Mouse (Mus musculus): ENCODE measurements at regions not wholly inside any gene's neighbourhood (a gene's known extent, or its start where the extent isn't known, plus 50 kb on each side); places are given as distances from the start of the nearest gene placed in this dataset.

DNA sequence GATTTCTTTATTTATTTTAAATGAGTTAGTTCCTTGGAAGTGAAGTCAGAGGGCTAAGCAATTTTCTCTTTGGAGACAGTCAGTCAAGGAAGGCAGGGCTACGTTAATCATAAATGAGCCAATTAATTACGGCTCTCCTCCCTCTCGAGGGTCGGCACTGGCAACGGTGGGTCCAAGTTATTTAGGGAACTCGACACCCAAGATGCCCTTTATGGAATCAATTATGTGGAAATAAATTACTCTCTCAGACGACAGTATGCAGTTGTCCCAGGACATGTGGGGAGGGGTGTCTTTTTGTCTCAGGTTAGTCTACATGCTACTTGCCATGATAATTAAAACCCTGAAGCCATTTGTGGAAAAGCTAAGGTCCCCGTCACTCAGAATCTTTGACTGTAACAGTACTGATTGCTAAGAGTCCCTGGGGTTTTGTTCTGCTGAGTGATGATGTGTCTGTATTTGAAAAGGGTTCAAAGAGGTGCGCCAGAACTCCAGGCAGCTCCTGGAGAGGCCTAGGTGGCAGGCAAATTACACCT is 211.3 kb downstream of the Stk31 start:
- no peaks in the 10 kb centered on the region for H3K9me3 ChIP-seq (replicated peaks; ENCODE audit: control insufficient read depth, low read length)
- no peaks in the 10 kb centered on the region for H3K4me1 ChIP-seq (ENCODE audit: control insufficient read depth, insufficient read depth, low read length)
- WGBS: 61% methylated on average over 9 of the region's 9 CpGs
- H3K36me3 ChIP-seq (ENCODE audit: control insufficient read depth, insufficient read depth): no peaks in the 10 kb centered on the region
- no peak overlapping the region for H3K4me2 ChIP-seq (ENCODE audit: low read depth, low read length)
- H3K27ac ChIP-seq (ENCODE audit: low read length): no peak overlapping the region
- no peak for ATAC-seq (replicated peaks; ENCODE audit: extremely low read depth, insufficient read depth, low FRiP score)
- no peak overlapping the region for H3K9ac ChIP-seq (ENCODE audit: low read length)
- H3K4me3 ChIP-seq (ENCODE audit: low read length): no peak overlapping the region
- no peaks in the 10 kb centered on the region for H3K27me3 ChIP-seq (ENCODE audit: control insufficient read depth, insufficient read depth, low read length)

DNA sequence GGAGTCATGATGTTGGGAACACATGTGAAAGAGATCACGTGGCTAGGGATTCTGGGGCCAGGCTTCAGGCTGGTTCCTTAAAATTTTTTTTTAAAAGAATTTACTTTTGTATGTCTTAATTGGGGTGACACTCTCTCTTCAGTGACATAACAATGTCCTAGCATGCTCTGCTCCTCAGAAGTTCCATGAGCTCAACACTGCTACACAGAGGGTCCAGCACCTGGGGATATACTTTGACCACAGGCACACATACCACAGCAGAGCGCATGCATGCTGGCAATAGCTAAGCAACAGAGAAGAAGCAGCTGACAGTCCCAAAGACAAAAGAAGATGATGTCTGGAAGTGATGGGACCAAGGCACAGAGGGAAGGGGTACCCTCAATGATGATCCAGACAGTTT is 198.4 kb upstream of the Npy start:
- H3K27ac ChIP-seq (ENCODE audit: low read length): no peak overlapping the region
- H3K4me1 ChIP-seq (ENCODE audit: control insufficient read depth, insufficient read depth, low read length): no peaks in the 10 kb centered on the region
- H3K4me3 ChIP-seq (ENCODE audit: low read length): no peak overlapping the region
- no peaks in the 10 kb centered on the region for H3K27me3 ChIP-seq (ENCODE audit: control insufficient read depth, insufficient read depth, low read length)
- no peak overlapping the region for H3K9ac ChIP-seq (ENCODE audit: low read length)
- no peaks in the 10 kb centered on the region for H3K9me3 ChIP-seq (replicated peaks; ENCODE audit: control insufficient read depth, low read length)
- no peaks in the 10 kb centered on the region for H3K36me3 ChIP-seq (ENCODE audit: control insufficient read depth, insufficient read depth)
- no peak overlapping the region for H3K4me2 ChIP-seq (ENCODE audit: low read depth, low read length)
- ATAC-seq (replicated peaks; ENCODE audit: extremely low read depth, insufficient read depth, low FRiP score): no peak
- 78% methylated on average over 2 of the region's 2 CpGs for WGBS

DNA sequence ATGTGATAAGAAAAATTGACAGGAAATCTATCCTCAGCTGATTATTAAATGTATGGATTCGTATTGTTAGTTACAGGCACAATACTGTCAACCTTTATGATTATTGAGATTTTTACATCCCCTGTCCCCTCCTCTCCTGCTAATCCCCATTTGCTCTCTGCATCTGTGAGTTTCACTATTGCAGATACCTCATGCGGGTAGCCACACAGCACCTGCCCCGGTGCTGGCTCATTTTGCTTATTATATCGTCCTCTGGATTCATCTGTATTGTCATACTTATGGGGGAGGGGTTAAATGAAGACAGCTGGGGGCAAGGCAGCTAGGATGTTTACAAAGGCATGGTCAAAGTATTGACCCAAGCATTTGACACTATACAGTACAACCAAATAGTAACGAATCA is 197.9 kb upstream of the Npy start:
- 73% methylated on average over 5 of the region's 5 CpGs for WGBS

DNA sequence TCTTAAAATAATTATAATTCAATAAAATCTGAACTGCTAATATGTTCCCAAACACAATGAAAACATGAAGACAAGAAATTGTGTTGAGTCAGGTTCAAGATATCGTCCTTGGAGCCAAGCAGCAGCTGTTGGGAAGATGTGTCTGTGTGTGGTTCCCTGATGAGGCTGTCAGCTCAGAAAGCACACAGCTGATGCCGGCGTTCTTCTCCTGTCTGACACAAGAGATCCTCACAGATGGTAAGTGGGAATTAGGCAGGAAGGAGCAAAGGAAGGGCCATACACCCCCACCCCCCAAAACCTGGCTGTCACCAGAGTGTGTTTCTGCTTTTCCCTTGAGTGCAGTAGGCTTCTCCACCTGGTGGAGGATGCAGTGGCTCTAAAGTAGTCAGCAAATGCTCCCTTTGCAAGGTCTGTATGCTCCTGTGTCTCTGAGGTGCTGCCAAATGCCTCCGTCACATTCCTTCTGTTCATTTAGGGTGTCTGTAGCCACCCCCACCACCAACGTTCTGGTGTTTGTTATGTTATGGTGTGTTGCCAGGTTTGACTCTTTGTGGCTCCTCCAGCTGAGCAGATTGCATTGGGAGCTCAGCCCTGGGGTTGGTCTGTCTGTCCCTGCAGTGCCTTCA is 188.9 kb upstream of the Npy start:
- ATAC-seq (replicated peaks; ENCODE audit: extremely low read depth, insufficient read depth, low FRiP score): no peak
- Histone ChIP-seq H3K4me1 (ENCODE audit: control insufficient read depth, insufficient read depth, low read length) (no peaks in the 10 kb centered on the region), H3K27me3 (ENCODE audit: control insufficient read depth, insufficient read depth, low read length) (no peaks in the 10 kb centered on the region), H3K9me3 (replicated peaks; ENCODE audit: control insufficient read depth, low read length) (peaks cover 4% of the 10 kb centered on the region; the same call in 1 of the 2 replicates), H3K27ac (ENCODE audit: low read length) (no peak overlapping the region), H3K36me3 (ENCODE audit: control insufficient read depth, insufficient read depth) (no peaks in the 10 kb centered on the region), H3K4me3 (ENCODE audit: low read length) (no peak overlapping the region), H3K4me2 (ENCODE audit: low read depth, low read length) (no peak overlapping the region), H3K9ac (ENCODE audit: low read length) (no peak overlapping the region)
- 32% methylated on average over 5 of the region's 5 CpGs for WGBS

More for the DNA sequence above, 197.9 kb upstream of the Npy start:
- Histone ChIP-seq H3K9me3 (replicated peaks; ENCODE audit: control insufficient read depth, low read length) (no peaks in the 10 kb centered on the region), H3K4me2 (ENCODE audit: low read depth, low read length) (no peak overlapping the region), H3K4me1 (ENCODE audit: control insufficient read depth, insufficient read depth, low read length) (no peaks in the 10 kb centered on the region), H3K27me3 (ENCODE audit: control insufficient read depth, insufficient read depth, low read length) (no peaks in the 10 kb centered on the region), H3K36me3 (ENCODE audit: control insufficient read depth, insufficient read depth) (no peaks in the 10 kb centered on the region), H3K9ac (ENCODE audit: low read length) (no peak overlapping the region), H3K4me3 (ENCODE audit: low read length) (no peak overlapping the region), H3K27ac (ENCODE audit: low read length) (no peak overlapping the region)
- no peak for ATAC-seq (replicated peaks; ENCODE audit: extremely low read depth, insufficient read depth, low FRiP score)

DNA sequence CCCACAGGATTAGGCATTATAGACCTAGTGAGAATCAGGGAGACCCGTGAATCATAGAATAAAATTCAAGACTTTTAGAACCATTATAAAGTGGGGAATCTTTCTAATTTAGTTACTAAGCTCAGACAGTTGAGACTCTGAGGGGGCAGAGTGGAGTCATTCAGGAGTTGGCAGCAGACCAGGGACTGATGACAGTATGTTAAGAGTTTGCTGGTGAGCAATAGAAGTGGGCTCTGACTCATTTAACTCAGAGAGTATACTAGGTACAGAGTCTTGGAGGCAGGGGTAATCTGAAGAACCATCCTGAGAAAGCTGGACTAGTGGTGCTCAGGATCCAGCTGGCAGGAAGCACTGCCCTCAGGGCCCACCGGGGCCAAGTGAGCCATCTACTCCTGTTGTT is 184.9 kb upstream of the Npy start:
- no peak for ATAC-seq (replicated peaks; ENCODE audit: extremely low read depth, insufficient read depth, low FRiP score)
- Histone ChIP-seq H3K4me2 (ENCODE audit: low read depth, low read length) (no peak overlapping the region), H3K4me3 (ENCODE audit: low read length) (no peak overlapping the region), H3K27ac (ENCODE audit: low read length) (no peak overlapping the region), H3K27me3 (ENCODE audit: control insufficient read depth, insufficient read depth, low read length) (no peaks in the 10 kb centered on the region), H3K9ac (ENCODE audit: low read length) (no peak overlapping the region), H3K9me3 (replicated peaks; ENCODE audit: control insufficient read depth, low read length) (no peaks in the 10 kb centered on the region), H3K4me1 (ENCODE audit: control insufficient read depth, insufficient read depth, low read length) (no peaks in the 10 kb centered on the region), H3K36me3 (ENCODE audit: control insufficient read depth, insufficient read depth) (no peaks in the 10 kb centered on the region)
- WGBS: 84% methylated on average over 2 of the region's 2 CpGs

DNA sequence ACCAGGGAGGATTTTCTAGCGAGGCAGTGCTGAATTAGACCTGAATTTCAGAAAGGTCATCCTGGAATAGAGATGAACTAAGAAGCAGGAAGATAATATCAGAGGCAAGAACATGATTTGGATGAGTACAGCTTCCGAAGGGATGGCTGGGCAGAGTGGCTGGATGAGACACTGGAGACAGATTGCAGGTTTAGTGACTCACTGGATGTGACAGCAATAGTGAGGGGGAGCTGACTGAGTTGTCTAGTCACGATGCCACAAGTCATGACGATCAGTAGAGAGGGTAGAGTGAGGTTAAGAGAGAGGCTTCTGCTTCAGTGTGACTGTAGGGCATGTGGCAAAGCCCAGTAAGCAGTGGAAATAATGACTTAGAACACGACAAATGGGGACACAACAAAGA is 181.3 kb upstream of the Npy start:
- Histone ChIP-seq H3K4me1 (ENCODE audit: control insufficient read depth, insufficient read depth, low read length) (no peaks in the 10 kb centered on the region), H3K27ac (ENCODE audit: low read length) (no peak overlapping the region), H3K9me3 (replicated peaks; ENCODE audit: control insufficient read depth, low read length) (no peaks in the 10 kb centered on the region), H3K4me3 (ENCODE audit: low read length) (no peak overlapping the region), H3K9ac (ENCODE audit: low read length) (no peak overlapping the region), H3K4me2 (ENCODE audit: low read depth, low read length) (no peak overlapping the region), H3K27me3 (ENCODE audit: control insufficient read depth, insufficient read depth, low read length) (no peaks in the 10 kb centered on the region), H3K36me3 (ENCODE audit: control insufficient read depth, insufficient read depth) (no peaks in the 10 kb centered on the region)
- no peak for ATAC-seq (replicated peaks; ENCODE audit: extremely low read depth, insufficient read depth, low FRiP score)
- WGBS: 69% methylated on average over 5 of the region's 5 CpGs

DNA sequence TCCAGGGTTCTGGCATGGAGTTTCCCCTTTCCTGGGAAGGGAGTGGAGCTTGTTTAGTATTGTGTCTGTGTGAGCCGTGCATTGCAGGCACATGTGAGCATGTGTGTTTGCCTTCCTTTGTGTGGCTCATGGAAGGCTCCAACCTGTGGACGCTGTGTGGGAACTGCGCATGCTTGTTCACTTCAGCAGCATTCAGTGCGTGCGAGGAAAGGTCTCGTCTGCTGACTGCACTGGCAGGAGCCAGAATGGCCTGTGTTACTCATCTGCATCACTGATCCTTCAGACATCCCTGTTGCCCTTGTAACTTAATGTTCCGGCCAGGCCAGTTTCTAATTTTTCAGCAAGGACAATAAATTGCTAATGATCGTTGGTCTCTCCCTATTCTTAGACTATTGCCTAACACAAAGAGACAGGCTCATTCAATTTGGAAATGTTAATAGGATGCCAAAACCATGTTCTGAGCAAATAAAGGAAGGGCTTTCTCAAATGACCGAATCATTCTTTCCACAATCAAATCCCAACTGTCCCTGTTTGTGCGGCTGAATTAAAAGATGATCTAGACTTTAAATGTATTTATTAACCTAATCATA is 167.9 kb upstream of the Npy start:
- Histone ChIP-seq H3K9ac (ENCODE audit: low read length) (no peak overlapping the region), H3K4me1 (ENCODE audit: control insufficient read depth, insufficient read depth, low read length) (no peaks in the 10 kb centered on the region), H3K27me3 (ENCODE audit: control insufficient read depth, insufficient read depth, low read length) (no peaks in the 10 kb centered on the region), H3K4me3 (ENCODE audit: low read length) (no peak overlapping the region), H3K27ac (ENCODE audit: low read length) (no peak overlapping the region), H3K9me3 (replicated peaks; ENCODE audit: control insufficient read depth, low read length) (no peaks in the 10 kb centered on the region), H3K4me2 (ENCODE audit: low read depth, low read length) (no peak overlapping the region), H3K36me3 (ENCODE audit: control insufficient read depth, insufficient read depth) (no peaks in the 10 kb centered on the region)
- WGBS: 84% methylated on average over 10 of the region's 10 CpGs
- ATAC-seq (replicated peaks; ENCODE audit: extremely low read depth, insufficient read depth, low FRiP score): no peak

DNA sequence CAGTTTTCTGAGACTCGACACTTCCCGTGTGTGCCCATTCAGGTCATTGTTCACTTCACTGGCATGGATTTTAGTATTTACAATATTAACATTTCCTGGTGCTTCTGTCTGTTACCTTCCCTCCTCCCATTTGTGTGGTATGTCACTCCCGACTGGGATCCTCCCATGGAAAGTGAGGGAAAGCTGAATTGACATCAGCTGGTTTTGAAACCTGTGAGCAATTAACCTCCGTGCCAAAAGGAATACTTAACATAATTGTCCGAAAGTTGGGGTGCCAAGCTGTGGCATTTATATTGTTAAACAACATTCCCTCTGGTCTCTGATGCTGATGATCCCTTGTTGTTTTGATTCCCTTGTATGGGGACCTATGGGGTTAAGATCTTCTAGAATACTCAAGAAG is 167.3 kb upstream of the Npy start:
- no peak overlapping the region for H3K4me3 ChIP-seq (ENCODE audit: low read length)

DNA sequence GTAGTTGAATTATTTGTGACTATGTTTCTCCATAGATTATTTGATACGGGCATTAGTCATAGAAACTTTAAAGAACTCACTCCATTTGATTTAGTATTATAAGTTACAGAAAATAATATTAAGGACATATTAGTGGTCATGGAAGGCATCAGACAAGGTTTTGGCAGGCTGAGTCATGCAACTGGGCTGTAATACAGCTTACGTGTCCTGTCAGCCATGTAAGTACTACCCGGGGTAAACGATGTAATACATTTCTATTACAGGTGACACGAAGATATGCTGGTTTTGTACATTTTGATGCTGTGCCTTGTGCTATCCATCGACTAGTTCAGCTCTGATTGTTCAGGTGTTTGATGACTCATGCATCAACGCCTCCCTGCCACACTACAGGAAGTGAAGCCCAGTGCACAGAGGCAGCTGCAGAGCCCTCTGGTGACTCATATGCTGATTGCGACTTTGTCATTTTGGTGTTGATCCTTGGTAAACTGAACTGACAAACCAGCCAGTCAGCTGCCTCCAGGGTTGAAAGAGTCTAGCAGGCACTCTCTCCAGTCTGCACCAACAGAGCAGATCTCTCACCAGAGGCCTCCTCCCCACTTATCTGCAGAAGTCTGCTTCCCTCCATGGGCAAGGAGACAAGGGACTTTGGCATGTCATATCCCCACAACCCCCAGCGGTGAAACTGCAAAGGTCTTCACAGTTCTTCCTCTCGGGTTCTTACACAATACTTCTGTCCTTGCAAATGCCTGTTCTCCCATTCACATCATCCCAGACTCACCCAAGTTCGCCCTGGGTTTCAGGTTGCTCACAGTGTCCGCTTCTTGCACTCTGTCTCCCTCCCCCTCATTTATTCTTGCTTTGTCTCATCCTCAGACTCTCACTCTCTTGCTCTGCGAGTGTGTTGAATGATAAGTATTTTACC is 165.9 kb upstream of the Npy start:
- no peak for ATAC-seq (replicated peaks; ENCODE audit: extremely low read depth, insufficient read depth, low FRiP score)
- Histone ChIP-seq H3K9me3 (replicated peaks; ENCODE audit: control insufficient read depth, low read length) (no peaks in the 10 kb centered on the region), H3K36me3 (ENCODE audit: control insufficient read depth, insufficient read depth) (no peaks in the 10 kb centered on the region), H3K4me2 (ENCODE audit: low read depth, low read length) (no peak overlapping the region), H3K27ac (ENCODE audit: low read length) (no peak overlapping the region), H3K4me1 (ENCODE audit: control insufficient read depth, insufficient read depth, low read length) (no peaks in the 10 kb centered on the region), H3K27me3 (ENCODE audit: control insufficient read depth, insufficient read depth, low read length) (no peaks in the 10 kb centered on the region), H3K4me3 (ENCODE audit: low read length) (no peak overlapping the region), H3K9ac (ENCODE audit: low read length) (no peak overlapping the region)
- WGBS: 57% methylated on average over 13 of the region's 13 CpGs

More for the DNA sequence above, 167.3 kb upstream of the Npy start:
- H3K9me3 ChIP-seq (replicated peaks; ENCODE audit: control insufficient read depth, low read length): no peaks in the 10 kb centered on the region
- no peaks in the 10 kb centered on the region for H3K4me1 ChIP-seq (ENCODE audit: control insufficient read depth, insufficient read depth, low read length)
- no peak for ATAC-seq (replicated peaks; ENCODE audit: extremely low read depth, insufficient read depth, low FRiP score)
- H3K9ac ChIP-seq (ENCODE audit: low read length): no peak overlapping the region
- H3K27ac ChIP-seq (ENCODE audit: low read length): no peak overlapping the region
- no peaks in the 10 kb centered on the region for H3K27me3 ChIP-seq (ENCODE audit: control insufficient read depth, insufficient read depth, low read length)
- no peak overlapping the region for H3K4me2 ChIP-seq (ENCODE audit: low read depth, low read length)
- WGBS: 71% methylated on average over 5 of the region's 5 CpGs
- H3K36me3 ChIP-seq (ENCODE audit: control insufficient read depth, insufficient read depth): no peaks in the 10 kb centered on the region

Data from heart, embryonic 16.5 days (tissue).